Mouse (Mus musculus): ENCODE results near the gene Areg.

DNA sequence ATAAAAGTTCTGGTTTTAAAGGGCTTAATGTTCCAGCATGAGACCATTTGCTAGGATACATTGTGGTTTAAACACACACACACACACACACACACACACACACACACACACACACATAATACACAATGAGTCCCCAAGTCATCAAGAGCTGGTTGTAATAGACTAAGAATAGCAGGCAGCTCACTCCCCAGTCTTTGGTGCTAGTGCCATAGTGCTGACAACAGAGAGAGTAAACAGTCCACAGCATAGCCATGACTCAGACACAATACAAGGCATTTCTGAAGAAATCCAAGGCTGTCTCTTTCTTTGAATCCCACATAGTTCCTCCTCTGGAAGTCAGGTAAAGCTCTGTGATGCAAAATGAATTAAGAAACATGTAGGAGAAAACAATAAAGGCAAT lies 20.8 kb upstream of the Areg start:
- no peak for TF ChIP-seq USF1 (IDR thresholded peaks at IDR 0.05; ENCODE audit: low read depth)
- no peak for TF ChIP-seq TCF12 (IDR thresholded peaks at IDR 0.05; ENCODE audit: insufficient read depth, poor library complexity, severe bottlenecking)
- no peak for TF ChIP-seq POLR2AphosphoS2 (IDR thresholded peaks at IDR 0.05; ENCODE audit: insufficient read length, low read depth)
- TF ChIP-seq POLR2A (IDR thresholded peaks at IDR 0.05; ENCODE audit: insufficient read length, low read depth), result no peak
- no peak for TF ChIP-seq MYOD1 (IDR thresholded peaks at IDR 0.05; ENCODE audit: control insufficient read depth in 1 of 3, insufficient read length in 2 of 3, low read depth in 2 of 3)
- no peak for TF ChIP-seq TCF3 (IDR thresholded peaks at IDR 0.05; ENCODE audit: insufficient read length, low read depth)
- no peak for TF ChIP-seq E2F4 (IDR thresholded peaks at IDR 0.05; ENCODE audit: insufficient read depth)
- TF ChIP-seq MAX (IDR thresholded peaks at IDR 0.05; ENCODE audit: low read depth), result no peak
- TF ChIP-seq CEBPB (IDR thresholded peaks at IDR 0.05; ENCODE audit: insufficient read depth, poor library complexity, severe bottlenecking), result no peak

All from myocyte (in vitro differentiated cells).